Mouse (Mus musculus) intestine, embryonic 15.5 days (tissue): ENCODE results near the gene Cars2. TPM values are rescaled to one million over a fixed set of nuclear protein-coding genes. Genes with fewer than 3 reads are reported as not detected.
A peak's percentile ranks its signal among the peaks of the same experiment; 100 is the strongest.
"Not testable (repeated sequence)": the region's sequence is repeated elsewhere in the genome, so short reads cannot be mapped to it uniquely, and the experiment has no call there.

ENCODE experiments used
- ATAC-seq: fragments of 200-750 bp; cut with Nextera tagmentation; 2 replicates; pipeline ENCODE4 v1.8.0; 2017; ENCODE audit warnings: moderate TSS enrichment, moderate library complexity
- H3K27ac ChIP-seq: fragments of 300-500 bp; sonication (generic); 2 replicates; pipeline ENCODE4 v1.5.1; 2015; ENCODE audit warnings: mild to moderate bottlenecking, inconsistent platforms
- H3K27me3 ChIP-seq: fragments of 300-500 bp; sonication (generic); replicated peaks from 2 replicates; pipeline ENCODE4 v1.6.1; 2015; ENCODE audit warnings: inconsistent platforms
- H3K36me3 ChIP-seq: fragments of 300-500 bp; sonication (generic); 2 replicates; pipeline ENCODE4 v1.6.1; 2015; ENCODE audit warnings: inconsistent platforms
- H3K4me1 ChIP-seq: fragments of 300-500 bp; sonication (generic); replicated peaks from 2 replicates; pipeline ENCODE4 v1.6.1; 2015; ENCODE audit warnings: inconsistent platforms
- H3K4me2 ChIP-seq: fragments of 300-500 bp; sonication (generic); replicated peaks from 2 replicates; pipeline ENCODE4 v1.6.1; 2015; ENCODE audit warnings: mild to moderate bottlenecking, inconsistent platforms
- H3K4me3 ChIP-seq: fragments of 300-500 bp; sonication (generic); replicated peaks from 2 replicates; pipeline ENCODE4 v1.5.1; 2015; ENCODE audit warnings: inconsistent platforms
- H3K9ac ChIP-seq: fragments of 300-500 bp; sonication (generic); 2 replicates; pipeline ENCODE4 v1.6.1; 2015; ENCODE audit warnings: inconsistent platforms
- H3K9me3 ChIP-seq: fragments of 300-500 bp; sonication (generic); 2 replicates; pipeline ENCODE4 v1.6.1; 2016; ENCODE audit warnings: inconsistent platforms
- WGBS: fragments of 180-500 bp; shearing (Covaris S2); methylation state at CpG from one replicate; pipeline ENCODE4 v1.1.7; 2015; 5-methylcytosine and 5-hydroxymethylcytosine counted together
- polyA plus RNA-seq: library from polyadenylated mRNA; unstranded; fragments of >200 nt; fragmentation: Nextera tagmentation; extraction: Ambion mirVana; gene quantifications from 2 replicates; pipeline ENCODE4 v1.2.1, GENCODE M21; 2015

Cars2 gene
- polyA plus RNA-seq, 1 experiment from 2014 or later = 26.2 TPM

DNA sequence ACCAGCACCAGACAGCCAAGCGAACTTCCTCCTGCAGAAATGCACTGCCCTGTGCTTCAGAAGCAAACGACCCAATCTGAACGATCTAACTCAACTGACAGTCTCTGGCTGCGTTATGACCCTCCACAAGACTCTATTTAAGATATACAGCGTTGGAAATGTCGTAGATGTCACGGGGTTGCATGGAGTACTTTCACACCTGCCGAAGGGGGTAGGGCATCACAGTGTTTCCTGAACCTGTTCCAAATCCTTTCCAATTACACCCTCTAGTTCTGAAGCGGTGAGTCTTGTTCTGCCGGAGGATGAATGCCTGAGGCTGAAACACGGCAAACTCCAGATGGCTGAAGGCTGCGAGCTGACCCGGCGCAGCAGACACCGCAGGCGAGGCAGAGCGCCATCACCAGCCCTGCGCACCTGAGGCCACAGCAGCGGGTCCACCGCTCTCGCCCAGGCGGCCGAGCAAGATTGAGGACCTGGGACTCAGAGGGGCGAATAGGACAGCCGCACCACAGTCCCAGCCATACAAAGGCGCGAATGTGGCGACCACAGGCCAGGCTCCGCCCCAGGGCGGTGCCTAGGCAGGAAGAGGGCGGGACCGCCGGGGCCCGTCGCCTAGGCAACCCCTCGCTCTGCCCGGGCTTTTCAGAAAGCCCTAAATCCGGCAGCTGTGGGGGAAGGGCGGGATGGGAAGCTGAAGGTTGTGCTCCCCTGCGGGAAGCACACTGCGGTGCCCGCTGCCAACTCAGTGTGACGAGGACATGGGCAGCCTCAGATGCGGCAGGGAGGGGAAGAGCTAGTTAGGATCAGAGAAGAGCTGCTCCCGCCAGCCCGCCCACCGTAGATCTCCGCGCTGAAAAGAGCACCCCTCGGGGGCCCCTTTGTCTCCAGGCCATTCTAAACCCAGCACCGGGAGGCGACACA is 4.5 kb upstream of the Cars2 start, which contains the start of gene Ing1:
Gene Ing1, plus strand, starts transcription at position 773 of the 921 bp plus-strand sequence.
- WGBS = under 1% methylated on average over 52 of the region's 52 CpGs
- no peaks in the 10 kb centered on the region for H3K36me3 ChIP-seq
- no peaks in the 10 kb centered on the region for H3K9me3 ChIP-seq
- no peaks in the 10 kb centered on the region for H3K27me3 ChIP-seq
- peak within 1 kb of the TSS; percentile 99 for H3K27ac ChIP-seq
- peak within 1 kb of the TSS; percentile 82 for H3K4me2 ChIP-seq
- peaks cover 21% of the 10 kb centered on the region for H3K4me1 ChIP-seq
- H3K9ac ChIP-seq = peak within 1 kb of the TSS; percentile 94
- ATAC-seq = peak; percentile 81
- H3K4me3 ChIP-seq = peak within 1 kb of the TSS; percentile 92

DNA sequence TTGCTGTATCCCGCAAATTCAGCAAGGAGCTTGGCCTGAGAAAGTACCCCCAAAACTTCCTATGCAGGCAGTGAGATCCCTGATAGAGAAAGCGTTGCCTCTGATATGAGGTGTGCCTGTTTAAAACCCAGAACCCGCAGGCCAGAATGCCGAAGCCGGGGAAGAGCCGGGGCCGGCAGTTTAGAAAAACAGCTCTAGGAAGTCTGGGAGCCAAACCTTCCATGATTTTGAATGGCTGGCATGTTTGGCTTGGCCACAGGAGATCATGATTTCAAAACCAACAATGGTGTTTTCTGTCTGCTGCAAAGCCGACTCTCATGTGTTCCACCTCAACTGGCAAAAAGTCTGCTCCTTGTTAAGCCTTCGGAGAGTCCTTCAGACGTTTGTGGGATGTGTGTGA is 1.8 kb upstream of the Cars2 start:
- peaks cover 16% of the 10 kb centered on the region; the same call in 1 of the 2 replicates for H3K4me1 ChIP-seq
- ATAC-seq = no peak
- H3K27me3 ChIP-seq = no peaks in the 10 kb centered on the region
- no peak overlapping the region for H3K9ac ChIP-seq
- no peak overlapping the region for H3K4me3 ChIP-seq
- no peak overlapping the region for H3K27ac ChIP-seq
- 86% methylated on average over 10 of the region's 10 CpGs for WGBS
- no peak overlapping the region for H3K4me2 ChIP-seq
- H3K9me3 ChIP-seq = no peaks in the 10 kb centered on the region
- H3K36me3 ChIP-seq = no peaks in the 10 kb centered on the region

DNA sequence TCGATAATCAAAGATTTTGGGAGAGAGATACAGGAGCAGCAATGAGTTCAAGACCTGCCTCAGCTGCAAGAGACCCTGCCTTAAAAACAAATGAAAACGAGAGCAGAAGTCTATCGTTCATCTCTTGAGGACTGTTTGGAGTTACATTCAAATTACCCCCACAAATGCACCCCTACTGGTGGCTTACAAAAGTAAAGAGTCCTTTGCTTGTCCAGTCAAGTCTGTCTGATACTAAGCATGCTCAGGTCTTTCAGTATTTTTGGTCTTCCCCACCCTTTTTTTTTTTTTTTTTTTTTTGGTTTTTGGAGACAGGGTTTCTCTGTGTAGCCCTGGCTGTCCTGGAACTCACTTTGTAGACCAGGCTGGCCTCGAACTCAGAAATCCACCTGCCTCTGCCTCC is 914 bp upstream of the Cars2 start:
- not testable (repeated sequence) for ATAC-seq, H3K36me3 ChIP-seq, H3K27ac ChIP-seq, H3K4me2 ChIP-seq, H3K4me3 ChIP-seq, H3K9me3 ChIP-seq, H3K9ac ChIP-seq, H3K27me3 ChIP-seq
- WGBS = 85% methylated on average over 4 of the region's 4 CpGs
- peaks cover 16% of the 10 kb centered on the region; the same call in 1 of the 2 replicates for H3K4me1 ChIP-seq

DNA sequence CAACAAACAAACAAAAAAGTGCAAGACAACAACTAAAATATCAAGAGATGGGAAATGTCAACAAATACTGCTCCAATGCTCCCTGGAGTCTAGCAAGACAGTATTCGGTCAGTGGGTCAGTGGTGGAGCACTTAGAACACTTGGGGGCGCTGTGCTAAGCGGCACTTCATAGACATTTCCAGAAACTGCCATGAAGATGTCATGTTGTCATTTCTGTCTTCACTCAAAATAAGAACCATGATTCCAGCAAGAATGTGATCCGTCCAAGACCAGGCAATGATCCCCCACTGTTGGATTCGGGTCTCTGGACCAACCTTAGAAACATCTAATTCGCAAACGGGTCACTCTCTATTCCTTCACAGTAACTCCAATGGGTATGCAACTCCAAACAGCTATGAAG is 877 bp downstream of the Cars2 start:
- ATAC-seq = no peak
- H3K36me3 ChIP-seq = no peaks in the 10 kb centered on the region; the same call in 1 of the 2 replicates
- H3K9ac ChIP-seq = peak overlapping the region; percentile 85
- no peaks in the 10 kb centered on the region for H3K27me3 ChIP-seq
- peak overlapping the region; percentile 81 for H3K4me2 ChIP-seq
- H3K4me3 ChIP-seq = peak overlapping the region; percentile 72
- peak overlapping the region; percentile 94; the same call in 1 of the 2 replicates for H3K27ac ChIP-seq
- WGBS = 18% methylated on average over 7 of the region's 7 CpGs
- peaks cover 20% of the 10 kb centered on the region; the same call in 1 of the 2 replicates for H3K4me1 ChIP-seq
- H3K9me3 ChIP-seq = no peaks in the 10 kb centered on the region

DNA sequence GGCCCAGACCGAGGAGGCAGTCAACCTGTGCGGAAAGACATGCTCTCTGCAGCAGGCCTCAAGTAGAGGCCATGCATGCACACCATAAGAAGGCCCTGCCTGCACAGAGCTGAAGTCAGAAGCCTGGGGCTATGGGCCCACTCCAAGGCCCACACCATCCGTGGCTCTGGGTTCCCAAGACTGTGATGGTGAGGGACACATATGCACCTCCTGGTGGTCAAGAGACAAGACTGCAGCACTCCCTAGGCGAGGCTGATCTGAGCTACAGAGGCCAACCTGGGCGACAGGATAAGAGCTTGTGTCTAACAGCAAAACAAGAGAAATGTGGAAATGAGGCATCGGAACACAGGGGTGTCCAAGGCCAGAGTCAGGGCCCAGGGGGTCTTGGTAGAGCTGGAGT is 3.5 kb downstream of the Cars2 start:
- Histone ChIP-seq H3K4me2 (no peak overlapping the region), H3K9ac (no peak overlapping the region), H3K4me3 (no peak overlapping the region), H3K9me3 (no peaks in the 10 kb centered on the region), H3K4me1 (peaks cover 13% of the 10 kb centered on the region; the same call in 1 of the 2 replicates), H3K27me3 (no peaks in the 10 kb centered on the region), H3K27ac (no peak overlapping the region), H3K36me3 (peaks cover 2% of the 10 kb centered on the region)
- ATAC-seq = no peak
- 71% methylated on average over 6 of the region's 6 CpGs for WGBS

DNA sequence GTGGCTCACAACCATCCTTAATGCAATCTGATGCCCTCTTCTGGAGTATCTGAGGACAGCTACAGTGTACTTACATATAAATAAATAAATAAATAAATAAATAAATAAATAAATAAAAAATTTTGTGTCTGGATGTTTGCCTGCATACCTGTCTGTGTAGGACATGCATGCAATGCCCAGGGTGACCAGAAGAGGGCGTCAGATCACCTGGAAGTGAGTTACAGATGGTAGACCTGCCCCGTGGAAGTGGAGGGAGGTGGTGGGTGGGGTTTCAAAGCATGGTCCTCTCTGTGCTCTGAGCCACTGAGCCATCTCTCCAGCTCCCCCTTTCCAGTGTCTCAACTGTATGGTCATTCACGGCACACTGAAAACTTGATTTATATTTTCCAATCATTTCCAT is 6.2 kb downstream of the Cars2 start:
- H3K9me3 ChIP-seq = no peaks in the 10 kb centered on the region
- peaks cover 14% of the 10 kb centered on the region for H3K36me3 ChIP-seq
- no peak overlapping the region for H3K4me3 ChIP-seq
- WGBS = 48% methylated on average over 3 of the region's 3 CpGs
- no peak for ATAC-seq
- H3K4me2 ChIP-seq = no peak overlapping the region
- no peak overlapping the region for H3K9ac ChIP-seq
- H3K4me1 ChIP-seq = peaks cover 4% of the 10 kb centered on the region; the same call in 1 of the 2 replicates
- no peaks in the 10 kb centered on the region for H3K27me3 ChIP-seq
- no peak overlapping the region for H3K27ac ChIP-seq

DNA sequence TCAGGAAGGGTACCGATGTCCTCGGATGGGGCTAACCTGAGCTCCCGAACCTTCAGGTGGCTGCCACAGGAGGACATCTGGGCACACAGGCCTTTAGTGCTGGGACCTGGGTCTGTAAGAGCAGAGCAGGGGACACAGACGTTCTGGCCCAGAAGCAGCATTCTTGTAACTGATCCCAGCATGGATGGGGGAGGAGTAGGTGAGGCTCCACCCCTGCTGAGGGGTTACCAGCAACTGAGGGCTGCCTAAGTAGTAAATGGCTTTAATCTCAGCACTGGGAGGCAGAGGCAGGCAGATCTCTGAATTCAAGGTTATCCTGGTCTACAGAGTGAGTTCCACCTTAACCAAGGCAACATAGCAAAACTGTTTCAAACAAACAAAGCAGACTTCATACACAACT is 7.7 kb downstream of the Cars2 start:
- no peak overlapping the region for H3K27ac ChIP-seq
- no peak overlapping the region for H3K4me2 ChIP-seq
- peaks cover 14% of the 10 kb centered on the region for H3K36me3 ChIP-seq
- no peak overlapping the region for H3K9ac ChIP-seq
- H3K9me3 ChIP-seq = no peaks in the 10 kb centered on the region
- no peaks in the 10 kb centered on the region for H3K27me3 ChIP-seq
- WGBS = 83% methylated on average over 4 of the region's 4 CpGs
- no peak for ATAC-seq
- H3K4me1 ChIP-seq = peaks cover 4% of the 10 kb centered on the region; the same call in 1 of the 2 replicates
- H3K4me3 ChIP-seq = no peak overlapping the region

DNA sequence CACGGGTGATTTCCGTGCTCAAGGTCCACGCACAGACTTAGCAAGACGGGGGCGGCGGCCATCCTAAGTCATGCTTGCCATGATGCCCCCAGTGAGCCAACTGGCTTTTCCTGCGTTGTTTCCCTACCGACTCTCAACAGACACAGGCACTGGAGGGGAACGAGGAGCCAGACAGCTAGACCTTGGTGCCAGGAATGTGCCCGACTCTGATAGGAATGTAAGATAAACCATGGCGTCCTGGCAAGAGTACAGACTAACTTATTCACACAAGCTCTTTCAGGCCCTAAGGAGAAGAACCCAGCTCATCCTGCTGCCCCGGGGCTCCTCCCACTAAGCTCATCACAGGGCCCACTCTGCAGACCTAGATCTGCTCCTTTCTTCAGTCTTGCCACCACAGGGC is 8.6 kb downstream of the Cars2 start:
- Histone ChIP-seq H3K4me1 (peaks cover 4% of the 10 kb centered on the region; the same call in 1 of the 2 replicates), H3K9me3 (no peaks in the 10 kb centered on the region), H3K4me3 (no peak overlapping the region), H3K36me3 (peaks cover 15% of the 10 kb centered on the region), H3K4me2 (no peak overlapping the region), H3K27ac (no peak overlapping the region), H3K27me3 (no peaks in the 10 kb centered on the region), H3K9ac (no peak overlapping the region)
- WGBS = 89% methylated on average over 12 of the region's 12 CpGs
- ATAC-seq = no peak

DNA sequence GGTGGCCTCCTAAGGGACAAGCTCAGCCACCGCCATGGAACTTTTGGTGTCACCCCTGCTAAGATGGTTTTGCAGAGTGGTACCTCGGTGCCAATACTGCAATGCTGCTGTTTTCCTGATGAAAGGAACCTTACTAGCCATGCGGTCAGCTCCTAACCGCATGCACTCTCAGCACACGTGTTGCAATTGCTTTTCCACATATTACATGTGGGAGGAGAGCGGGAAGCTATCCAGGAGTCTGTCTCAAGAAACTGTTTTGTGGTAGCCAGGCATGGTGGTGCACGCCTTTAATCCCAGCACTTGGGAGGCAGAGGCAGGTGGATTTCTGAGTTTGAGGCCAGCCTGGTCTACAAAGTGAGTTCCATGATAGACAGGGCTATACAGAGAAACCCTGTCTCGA is 10.4 kb downstream of the Cars2 start:
- no peak overlapping the region for H3K27ac ChIP-seq
- peaks cover 17% of the 10 kb centered on the region for H3K36me3 ChIP-seq
- H3K4me1 ChIP-seq = 0 out of 2 replicates have a peak, but pooled peaks cover under 1% of the 10 kb centered on the region
- H3K4me2 ChIP-seq = no peak overlapping the region
- no peak for ATAC-seq
- H3K9ac ChIP-seq = no peak overlapping the region
- no peaks in the 10 kb centered on the region for H3K27me3 ChIP-seq
- no peak overlapping the region for H3K4me3 ChIP-seq
- H3K9me3 ChIP-seq = no peaks in the 10 kb centered on the region
- 95% methylated on average over 8 of the region's 8 CpGs for WGBS

DNA sequence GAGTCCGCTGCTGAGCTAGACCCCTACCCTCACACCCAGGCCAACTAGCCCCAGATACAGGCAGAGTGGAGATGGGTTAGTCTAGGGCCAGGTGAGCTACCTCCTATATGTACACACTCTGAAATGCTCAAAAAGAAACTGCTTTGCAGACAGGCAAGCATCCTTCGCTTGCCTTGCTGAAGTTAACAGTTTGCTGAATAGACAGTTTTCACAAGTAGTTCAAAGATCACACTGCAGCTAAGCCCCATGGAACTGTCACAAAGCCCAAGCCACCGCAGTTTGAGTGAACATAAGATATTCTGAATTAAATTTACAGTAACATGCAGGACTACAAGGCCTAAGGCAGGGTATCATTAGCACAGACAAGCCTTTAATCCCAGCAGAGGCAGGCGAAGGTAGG is 11.5 kb downstream of the Cars2 start:
- Histone ChIP-seq H3K9ac (no peak overlapping the region), H3K4me1 (no peaks in the 10 kb centered on the region), H3K27me3 (no peaks in the 10 kb centered on the region), H3K9me3 (no peaks in the 10 kb centered on the region), H3K36me3 (peaks cover 21% of the 10 kb centered on the region), H3K4me3 (no peak overlapping the region), H3K4me2 (no peak overlapping the region), H3K27ac (no peak overlapping the region)
- WGBS = 89% methylated on average over 4 of the region's 4 CpGs
- ATAC-seq = no peak

DNA sequence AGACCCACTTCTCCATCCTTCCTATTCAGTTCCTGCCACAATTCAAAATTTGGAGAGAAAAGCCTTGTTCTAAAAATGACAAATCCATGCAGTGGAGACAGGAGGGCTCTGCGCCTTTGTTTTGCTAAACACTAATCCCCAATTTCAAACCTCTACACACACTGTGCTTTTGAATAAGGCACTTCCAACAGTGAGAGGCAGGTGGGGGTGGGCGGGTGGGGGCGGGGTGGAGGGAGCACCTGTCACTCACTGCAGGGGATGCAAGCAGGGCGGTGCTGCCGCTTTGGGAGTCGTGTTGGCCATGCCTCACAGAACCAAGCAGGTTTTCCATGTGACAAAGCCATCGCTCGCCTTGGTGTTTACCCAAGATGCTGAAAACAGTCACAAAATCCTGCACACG is 16.1 kb downstream of the Cars2 start:
- H3K27me3 ChIP-seq = no peaks in the 10 kb centered on the region
- 58% methylated on average over 9 of the region's 9 CpGs for WGBS
- H3K36me3 ChIP-seq = peaks cover 16% of the 10 kb centered on the region
- no peak overlapping the region for H3K9ac ChIP-seq
- H3K9me3 ChIP-seq = no peaks in the 10 kb centered on the region
- H3K4me1 ChIP-seq = no peaks in the 10 kb centered on the region
- no peak for ATAC-seq
- H3K4me3 ChIP-seq = no peak overlapping the region
- no peak overlapping the region for H3K4me2 ChIP-seq
- no peak overlapping the region for H3K27ac ChIP-seq

DNA sequence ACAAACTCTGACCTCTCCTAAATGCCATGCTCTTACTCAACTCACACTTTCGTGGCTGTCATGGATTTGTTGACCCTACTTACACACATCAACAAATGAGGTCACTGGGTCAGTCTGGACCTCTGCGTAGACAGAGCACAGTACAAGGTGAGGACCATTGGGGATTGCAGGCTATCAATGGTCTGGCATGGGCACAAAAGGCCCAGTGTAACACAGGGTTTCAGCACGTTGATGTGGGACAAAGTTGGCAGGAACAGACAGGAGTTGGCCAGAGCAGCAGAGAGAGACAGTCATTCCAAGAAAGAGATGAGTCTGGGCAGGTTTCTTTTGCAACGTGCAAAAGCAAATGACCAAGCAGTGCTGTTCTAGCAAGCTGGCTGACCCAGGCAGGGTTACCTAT is 19.7 kb downstream of the Cars2 start:
- no peaks in the 10 kb centered on the region for H3K27me3 ChIP-seq
- H3K4me1 ChIP-seq = no peaks in the 10 kb centered on the region
- H3K27ac ChIP-seq = no peak overlapping the region
- no peak overlapping the region for H3K4me2 ChIP-seq
- WGBS = 71% methylated on average over 4 of the region's 4 CpGs
- no peak overlapping the region for H3K9ac ChIP-seq
- H3K36me3 ChIP-seq = peaks cover 13% of the 10 kb centered on the region
- ATAC-seq = no peak
- H3K4me3 ChIP-seq = no peak overlapping the region
- no peaks in the 10 kb centered on the region for H3K9me3 ChIP-seq
